In the genomic region with DNA sequence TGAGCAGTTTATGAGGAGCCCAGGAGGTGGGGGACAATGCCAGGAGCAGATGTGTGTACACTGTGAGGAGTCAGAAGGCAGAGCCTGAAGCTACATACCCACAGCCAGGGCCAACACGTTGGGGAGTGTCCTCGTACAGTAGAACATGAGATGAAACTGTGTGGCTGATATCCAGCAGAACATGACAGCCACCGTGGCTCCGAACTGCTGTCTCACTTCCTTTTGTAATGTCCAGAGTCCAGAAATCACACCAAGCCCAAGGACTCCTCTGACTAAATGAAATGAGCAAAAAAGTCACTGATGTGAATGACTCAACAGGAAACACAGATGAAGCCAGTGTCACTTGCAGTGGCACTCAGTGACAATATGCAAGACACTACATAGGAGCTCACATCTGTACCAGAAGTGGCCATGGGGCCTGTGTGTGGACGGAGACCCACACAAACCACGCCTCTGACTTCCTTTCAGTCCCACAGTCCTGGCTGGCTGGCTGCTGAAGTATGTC, we compare ENCODE assay signal across 10 mouse cellular contexts.
"Had no signal": no experiment of that assay in that cellular context is flagged by ENCODE, and none has a peak within 500 bp of the region (broad histone marks: within the 10 kb centered on the region; RNA-seq: fewer than 3 reads in every experiment).

No protein-coding gene starts in this region.

- H3K27me3 ChIP-seq: neural tube, embryonic 12.5 days had no signal

- DNase-seq: kidney, adult 8-10 months; lung, adult 2 months; right cerebral cortex, postnatal 4 days; spleen, adult 18-20 months; thymus, adult 18-20 months had no signal

- H3K4me3 ChIP-seq: left cerebral cortex, adult 2 months; limb, embryonic 10.5 days; neural tube, embryonic 12.5 days had no signal

- ATAC-seq: lung, postnatal 0 days had no signal

- H3K9me3 ChIP-seq: limb, embryonic 10.5 days; neural tube, embryonic 12.5 days had no signal

- H3K27ac ChIP-seq: left cerebral cortex, adult 2 months; limb, embryonic 10.5 days; liver, embryonic 14.5 days; neural tube, embryonic 12.5 days had no signal

- H3K9ac ChIP-seq: liver, embryonic 14.5 days; neural tube, embryonic 12.5 days had no signal

- H3K4me2 ChIP-seq: neural tube, embryonic 12.5 days had no signal
